Mouse (Mus musculus): ENCODE data around the gene Zbtb24.

DNA sequence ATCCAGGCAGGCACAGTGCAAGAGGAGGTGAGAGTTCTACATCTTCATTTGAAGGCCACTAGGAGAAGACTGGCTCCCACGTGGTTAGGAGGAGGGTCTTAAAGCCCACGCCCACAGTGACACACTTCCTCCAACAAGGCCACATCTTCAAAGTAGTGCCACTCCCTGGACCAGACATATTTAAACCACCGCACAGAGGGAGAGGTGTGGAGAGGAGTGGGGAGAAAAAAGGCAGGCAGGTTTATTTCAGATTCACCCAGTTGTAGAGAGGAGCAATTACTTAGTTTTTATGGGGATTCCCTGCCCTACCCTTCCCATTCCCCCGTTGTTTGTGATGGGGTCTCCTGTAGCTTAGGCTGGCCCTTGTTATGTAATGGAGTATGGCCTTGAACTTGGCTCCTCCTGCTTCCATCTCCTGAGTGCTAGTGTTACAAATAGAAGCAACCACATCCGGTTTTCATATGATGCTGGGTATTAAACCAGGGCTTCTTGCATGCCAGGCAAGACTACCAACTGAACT, 22.8 kb downstream of the Zbtb24 start:
- TF ChIP-seq EP300 (IDR thresholded peaks at IDR 0.05; ENCODE audit: low read depth) (no peak), CTCF (IDR thresholded peaks at IDR 0.05; ENCODE audit: low read depth) (no peak)
